Mouse (Mus musculus): ENCODE measurements at regions not wholly inside any gene's neighbourhood (a gene's known extent, or its start where the extent isn't known, plus 50 kb on each side); places are given as distances from the start of the nearest gene placed in this dataset.

GRCm38 (mm10) chr13:106513669-106514068, 423.1 kb downstream of the Ipo11 start:
- no peak overlapping the region for H3K4me3 ChIP-seq (ENCODE audit: low read depth, low read length)
- TF ChIP-seq CTCF (IDR thresholded peaks at IDR 0.05): no peak
- no peak for TF ChIP-seq EP300 (IDR thresholded peaks at IDR 0.05)
- WGBS: 65% methylated on average over 4 of the region's 4 CpGs
- no peaks in the 10 kb centered on the region for H3K36me3 ChIP-seq (ENCODE audit: insufficient read depth, low read length)
- ATAC-seq (no peak), DNase-seq (ENCODE audit: low spot score) (no peak)
- H3K9me3 ChIP-seq (ENCODE audit: low read length): no peaks in the 10 kb centered on the region
- no peaks in the 10 kb centered on the region for H3K27me3 ChIP-seq (replicated peaks; ENCODE audit: insufficient read depth, low read length)
- H3K4me1 ChIP-seq (ENCODE audit: insufficient read depth, low read depth, low read length): no peaks in the 10 kb centered on the region
- no peak overlapping the region for H3K9ac ChIP-seq (replicated peaks; ENCODE audit: low read depth)
- no peak overlapping the region for H3K27ac ChIP-seq (ENCODE audit: low read length)
- no peak overlapping the region for H3K4me2 ChIP-seq (replicated peaks; ENCODE audit: low read depth, low read length)

DNA sequence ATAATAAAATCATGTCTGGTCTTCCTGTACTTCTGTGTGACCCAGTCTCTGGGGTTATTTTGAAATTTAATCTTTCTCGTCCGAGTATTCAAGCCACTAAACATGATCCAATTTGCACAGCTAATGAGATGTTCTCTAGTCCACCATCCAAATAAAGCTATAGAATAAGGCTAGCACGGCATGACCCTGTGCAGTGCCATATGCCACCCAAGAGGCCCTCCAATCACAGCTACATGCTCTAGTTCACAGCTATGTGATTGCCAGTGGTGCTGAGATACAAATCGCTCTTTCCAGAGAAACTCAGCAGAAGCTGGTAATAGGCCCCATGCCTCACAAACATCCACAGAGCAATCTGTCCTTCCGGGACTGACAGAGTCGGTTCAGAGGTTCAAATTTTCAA, 426.3 kb downstream of the Ipo11 start:
- Histone ChIP-seq H3K36me3 (ENCODE audit: insufficient read depth, low read length) (no peaks in the 10 kb centered on the region), H3K4me3 (ENCODE audit: low read depth, low read length) (no peak overlapping the region), H3K27me3 (replicated peaks; ENCODE audit: insufficient read depth, low read length) (no peaks in the 10 kb centered on the region), H3K4me2 (replicated peaks; ENCODE audit: low read depth, low read length) (no peak overlapping the region), H3K9me3 (ENCODE audit: low read length) (no peaks in the 10 kb centered on the region), H3K27ac (ENCODE audit: low read length) (no peak overlapping the region), H3K4me1 (ENCODE audit: insufficient read depth, low read depth, low read length) (no peaks in the 10 kb centered on the region), H3K9ac (replicated peaks; ENCODE audit: low read depth) (no peak overlapping the region)
- no peak for ATAC-seq
- DNase-seq (ENCODE audit: low spot score): no peak
- TF ChIP-seq CTCF (IDR thresholded peaks at IDR 0.05) (no peak), EP300 (IDR thresholded peaks at IDR 0.05) (no peak)
- WGBS: 77% methylated on average over 6 of the region's 6 CpGs

DNA sequence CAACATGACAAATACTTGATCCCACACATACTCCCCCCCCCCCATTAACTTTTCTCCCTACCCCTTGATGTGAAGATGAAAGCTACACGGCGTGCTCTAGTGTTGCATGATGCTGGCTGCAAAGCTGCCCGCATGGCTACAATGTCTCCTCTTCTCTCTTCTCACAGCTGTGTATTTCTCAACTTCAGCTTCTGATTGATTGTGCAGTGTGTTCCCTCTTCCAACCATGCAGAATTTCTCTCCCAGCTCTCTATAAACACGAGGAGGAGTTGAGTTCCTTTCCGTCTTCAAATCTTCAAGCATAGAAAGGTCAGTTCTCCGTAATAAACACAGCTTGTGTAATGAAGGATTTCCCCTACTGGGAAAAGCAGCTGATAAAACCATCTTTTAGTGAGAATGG, 435.5 kb downstream of the Ipo11 start:
- H3K4me2 ChIP-seq (replicated peaks; ENCODE audit: low read depth, low read length): no peak overlapping the region
- WGBS: 26% methylated on average over 6 of the region's 6 CpGs
- no peaks in the 10 kb centered on the region for H3K36me3 ChIP-seq (ENCODE audit: insufficient read depth, low read length)
- H3K27me3 ChIP-seq (replicated peaks; ENCODE audit: insufficient read depth, low read length): no peaks in the 10 kb centered on the region
- H3K4me1 ChIP-seq (ENCODE audit: insufficient read depth, low read depth, low read length): no peaks in the 10 kb centered on the region
- peak; percentile 58 for DNase-seq (ENCODE audit: low spot score)
- no peak overlapping the region for H3K9ac ChIP-seq (replicated peaks; ENCODE audit: low read depth)
- TF ChIP-seq EP300 (IDR thresholded peaks at IDR 0.05): no peak
- TF ChIP-seq CTCF (IDR thresholded peaks at IDR 0.05): no peak
- H3K4me3 ChIP-seq (ENCODE audit: low read depth, low read length): no peak overlapping the region
- peak; percentile 46 for ATAC-seq
- no peaks in the 10 kb centered on the region for H3K9me3 ChIP-seq (ENCODE audit: low read length)
- H3K27ac ChIP-seq (ENCODE audit: low read length): no peak overlapping the region

DNA sequence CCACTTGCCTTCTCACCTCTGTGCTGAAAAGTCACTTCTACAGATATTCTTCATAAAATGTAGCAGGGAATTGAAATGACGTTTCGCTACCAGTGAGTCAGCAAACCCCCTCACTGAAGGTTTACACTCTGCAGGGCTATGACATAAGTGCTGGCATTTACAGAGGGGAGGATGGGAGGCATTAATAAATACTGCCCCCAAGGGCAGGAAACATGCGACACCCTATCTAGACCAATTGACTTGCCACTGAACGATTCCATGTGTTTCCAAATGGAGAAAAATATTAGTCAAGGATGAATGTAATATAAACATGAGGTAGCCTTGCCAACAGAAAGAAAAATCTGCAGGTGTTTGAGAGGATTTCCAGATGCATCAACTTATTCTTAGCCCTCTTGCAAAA, 465.5 kb downstream of the Ipo11 start:
- TF ChIP-seq CTCF (IDR thresholded peaks at IDR 0.05) (no peak), EP300 (IDR thresholded peaks at IDR 0.05) (no peak)
- DNase-seq (ENCODE audit: low spot score) (peak; percentile 38), ATAC-seq (peak; percentile 60)
- Histone ChIP-seq H3K27me3 (replicated peaks; ENCODE audit: insufficient read depth, low read length) (no peaks in the 10 kb centered on the region), H3K9me3 (ENCODE audit: low read length) (no peaks in the 10 kb centered on the region), H3K4me2 (replicated peaks; ENCODE audit: low read depth, low read length) (no peak overlapping the region), H3K4me1 (ENCODE audit: insufficient read depth, low read depth, low read length) (no peaks in the 10 kb centered on the region), H3K27ac (ENCODE audit: low read length) (no peak overlapping the region), H3K4me3 (ENCODE audit: low read depth, low read length) (no peak overlapping the region), H3K9ac (replicated peaks; ENCODE audit: low read depth) (no peak overlapping the region), H3K36me3 (ENCODE audit: insufficient read depth, low read length) (no peaks in the 10 kb centered on the region)
- WGBS: 42% methylated on average over 4 of the region's 4 CpGs

GRCm38 (mm10) chr13:106454366-106454927, 482.3 kb downstream of the Ipo11 start:
- TF ChIP-seq EP300 (IDR thresholded peaks at IDR 0.05) (no peak), CTCF (IDR thresholded peaks at IDR 0.05) (no peak)
- Histone ChIP-seq H3K9me3 (ENCODE audit: low read length) (no peaks in the 10 kb centered on the region), H3K27ac (ENCODE audit: low read length) (no peak overlapping the region), H3K9ac (replicated peaks; ENCODE audit: low read depth) (no peak overlapping the region), H3K4me2 (replicated peaks; ENCODE audit: low read depth, low read length) (no peak overlapping the region), H3K4me1 (ENCODE audit: insufficient read depth, low read depth, low read length) (no peaks in the 10 kb centered on the region), H3K27me3 (replicated peaks; ENCODE audit: insufficient read depth, low read length) (no peaks in the 10 kb centered on the region), H3K36me3 (ENCODE audit: insufficient read depth, low read length) (no peaks in the 10 kb centered on the region), H3K4me3 (ENCODE audit: low read depth, low read length) (no peak overlapping the region)
- 79% methylated on average over 6 of the region's 6 CpGs for WGBS
- ATAC-seq (no peak), DNase-seq (ENCODE audit: low spot score) (no peak)

GRCm38 (mm10) chr13:106432165-106432564, 504.6 kb downstream of the Ipo11 start:
- H3K4me2 ChIP-seq (replicated peaks; ENCODE audit: low read depth, low read length): no peak overlapping the region
- 45% methylated on average over 3 of the region's 3 CpGs for WGBS
- H3K4me3 ChIP-seq (ENCODE audit: low read depth, low read length): no peak overlapping the region
- H3K9me3 ChIP-seq (ENCODE audit: low read length): no peaks in the 10 kb centered on the region
- no peaks in the 10 kb centered on the region for H3K27me3 ChIP-seq (replicated peaks; ENCODE audit: insufficient read depth, low read length)
- DNase-seq (ENCODE audit: low spot score) (no peak), ATAC-seq (no peak)
- no peaks in the 10 kb centered on the region for H3K36me3 ChIP-seq (ENCODE audit: insufficient read depth, low read length)
- H3K4me1 ChIP-seq (ENCODE audit: insufficient read depth, low read depth, low read length): no peaks in the 10 kb centered on the region
- TF ChIP-seq EP300 (IDR thresholded peaks at IDR 0.05) (no peak), CTCF (IDR thresholded peaks at IDR 0.05) (no peak)
- H3K9ac ChIP-seq (replicated peaks; ENCODE audit: low read depth): no peak overlapping the region
- no peak overlapping the region for H3K27ac ChIP-seq (ENCODE audit: low read length)

GRCm38 (mm10) chr13:106406608-106407038, 530.1 kb downstream of the Ipo11 start:
- Histone ChIP-seq H3K27ac (ENCODE audit: low read length) (no peak overlapping the region), H3K36me3 (ENCODE audit: insufficient read depth, low read length) (no peaks in the 10 kb centered on the region), H3K27me3 (replicated peaks; ENCODE audit: insufficient read depth, low read length) (no peaks in the 10 kb centered on the region), H3K9me3 (ENCODE audit: low read length) (no peaks in the 10 kb centered on the region), H3K4me1 (ENCODE audit: insufficient read depth, low read depth, low read length) (no peaks in the 10 kb centered on the region), H3K4me2 (replicated peaks; ENCODE audit: low read depth, low read length) (no peak overlapping the region), H3K9ac (replicated peaks; ENCODE audit: low read depth) (no peak overlapping the region), H3K4me3 (ENCODE audit: low read depth, low read length) (no peak overlapping the region)
- ATAC-seq (no peak), DNase-seq (ENCODE audit: low spot score) (no peak)
- WGBS: 57% methylated on average over 1 of the region's 1 CpGs
- TF ChIP-seq CTCF (IDR thresholded peaks at IDR 0.05) (no peak), EP300 (IDR thresholded peaks at IDR 0.05) (no peak)
